Mouse (Mus musculus) heart, postnatal 10 days (tissue): ENCODE results near the gene Rps6kc1. TPM values are rescaled to one million over a fixed set of nuclear protein-coding genes. Genes with fewer than 3 reads are reported as not detected.

Experiments
- DNase-seq, 2 experiments: peaks; one replicate each; pipeline ENCODE4 v3.0.0; 2021
- intact Hi-C: fragments of 180-260 bp; cut with DNase I; formaldehyde crosslinking; loops from one replicate; pipeline ENCODE4 v1.15.1; 2025
- total RNA-seq, 2 experiments: library from RNA; stranded (reverse); gene quantifications; 2 replicates each; pipeline ENCODE4 v1.2.3; 2021

Rps6kc1 gene
- total RNA-seq, 2 experiments from 2014 or later = 22.2 to 23.1 TPM

DNA sequence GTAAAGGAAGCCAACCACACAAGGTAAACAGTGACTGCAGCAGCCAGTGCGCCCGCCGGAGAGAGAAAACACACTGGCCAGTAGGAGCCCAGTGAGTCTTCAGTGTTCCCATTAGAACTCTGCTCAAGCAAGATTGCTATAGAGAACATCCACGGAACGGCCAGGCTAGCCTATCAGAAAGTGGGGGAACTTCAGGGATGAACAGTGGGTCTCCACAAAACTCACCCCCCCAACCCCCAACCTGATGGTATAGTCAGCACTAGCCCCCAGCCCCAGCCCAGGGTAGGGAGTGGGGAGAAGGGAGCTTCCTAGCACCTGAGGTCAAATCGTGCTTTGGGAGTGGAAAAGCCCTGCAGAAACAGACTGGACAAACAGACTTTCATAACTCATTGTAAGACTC is 258.5 kb downstream of the Rps6kc1 start:
- intact Hi-C loops = no loop called here
- DNase-seq = no peak

Other genes with a start within 250 kb of the Rps6kc1 start
- gene Angel2, start 13.3 kb upstream of the Rps6kc1 start, total RNA-seq = 10 to 100 TPM; 28.1 to 32.9 TPM
- gene Vash2, start 67.5 kb upstream of the Rps6kc1 start, total RNA-seq = 1 to 10 TPM; 6.3 to 7.5 TPM
- gene Flvcr1, start 114.4 kb upstream of the Rps6kc1 start, total RNA-seq = 10 to 100 TPM in 1 of 2 experiments, 1 to 10 TPM in 1; 8.8 to 10.3 TPM
- gene Spata45, start 124.9 kb upstream of the Rps6kc1 start, total RNA-seq = not detected
- gene Tatdn3, start 151.2 kb upstream of the Rps6kc1 start, total RNA-seq = 10 to 100 TPM; 20.6 to 26.8 TPM
- gene Nsl1, start 151.2 kb upstream of the Rps6kc1 start, total RNA-seq = 1 to 10 TPM; 2.3 to 2.7 TPM
- gene Batf3, start 186.1 kb upstream of the Rps6kc1 start, total RNA-seq = under 1 TPM; 0.57 to 0.97 TPM